Mouse (Mus musculus): ENCODE measurements around the gene Pitpnm1.

The Pitpnm1 gene

DNA sequence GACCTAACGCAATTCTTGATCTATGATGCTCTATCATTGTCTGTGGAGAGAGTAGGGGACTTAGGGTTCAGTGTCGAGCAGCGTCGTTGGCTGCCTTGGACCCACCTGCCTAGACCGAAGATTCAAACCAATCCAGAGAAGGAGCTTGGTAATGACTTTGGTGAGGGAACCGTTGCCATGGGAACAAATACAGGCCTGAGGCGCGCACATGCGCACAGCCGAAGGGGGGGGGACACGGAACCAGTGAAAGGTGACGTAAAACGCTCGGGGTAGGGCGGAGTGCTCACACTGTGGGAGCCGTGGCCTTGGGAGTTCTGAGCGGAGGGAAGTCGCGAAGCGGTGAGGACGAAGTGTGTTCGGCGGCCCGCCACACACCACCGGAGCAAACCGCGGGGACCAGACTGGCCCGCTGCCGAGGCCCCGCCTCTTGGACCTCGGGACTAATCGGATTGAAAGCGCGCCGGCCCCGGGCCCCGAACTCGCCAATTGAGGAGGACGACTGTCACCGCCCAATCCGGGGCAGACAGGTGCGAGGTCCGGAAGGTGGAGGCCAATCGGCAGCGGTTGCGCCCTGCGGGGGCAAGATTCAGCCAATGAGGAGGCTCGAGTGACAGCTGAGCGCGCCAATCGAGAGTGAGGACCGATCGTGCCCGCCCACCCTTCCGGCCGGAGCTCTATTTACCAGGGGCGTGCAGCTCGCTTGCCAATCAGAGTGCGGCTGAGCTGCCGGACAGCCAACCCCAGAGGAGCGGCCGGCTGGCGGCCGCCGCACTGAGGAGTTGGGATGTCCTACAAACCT, 3.0 kb upstream of the Pitpnm1 start, which contains the start of gene Cdk2ap2:
TSS of gene Cdk2ap2 (plus strand) at position 541 of the 799 bp plus-strand sequence.
- peak; percentile 100 for DNase-seq

DNA sequence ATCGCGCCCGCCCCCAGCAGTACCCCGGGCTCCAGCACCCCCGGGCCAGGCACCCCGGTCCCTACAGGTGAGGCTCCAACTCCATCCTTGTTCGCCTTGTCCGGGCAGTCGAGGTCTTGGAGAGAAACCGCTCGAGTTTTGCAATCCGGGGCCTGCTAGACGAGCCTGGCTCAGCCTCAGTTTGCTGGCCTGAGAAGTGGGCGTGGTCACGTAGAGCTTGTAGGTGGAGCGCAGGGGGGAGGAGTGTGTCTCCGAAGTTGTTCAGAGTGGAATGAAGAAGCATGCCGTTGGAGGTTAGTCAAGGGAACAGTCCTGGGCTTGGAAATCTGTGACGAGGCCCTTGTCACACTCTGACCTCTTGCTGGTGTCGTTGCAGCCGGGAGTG, 2.4 kb upstream of the Pitpnm1 start:
- no peak for DNase-seq

- no peak for DNase-seq
Observed at GRCm38 (mm10) chr19:4098426-4098825, 1.4 kb upstream of the Pitpnm1 start.

DNA sequence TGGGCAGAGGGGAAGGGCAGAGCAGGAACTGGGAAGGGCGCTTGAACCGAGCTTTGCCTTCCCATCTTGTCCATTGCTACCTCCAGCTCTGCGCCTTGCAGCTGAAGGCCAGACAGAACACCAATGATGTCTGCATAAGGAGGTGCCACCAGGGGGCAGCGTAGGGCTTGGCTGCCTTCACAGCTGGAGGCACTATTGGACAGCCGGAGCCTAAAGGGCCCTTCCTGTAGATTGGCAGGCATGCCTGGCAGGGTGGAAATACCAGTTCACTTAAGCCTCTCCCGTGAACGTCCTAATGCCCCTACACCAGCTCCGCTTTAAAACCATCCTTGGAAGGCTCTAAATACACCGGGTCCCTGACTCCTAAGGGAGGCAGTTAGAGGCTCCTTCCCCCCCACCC, 742 bp upstream of the Pitpnm1 start:
- peak; percentile 92 for DNase-seq

DNA sequence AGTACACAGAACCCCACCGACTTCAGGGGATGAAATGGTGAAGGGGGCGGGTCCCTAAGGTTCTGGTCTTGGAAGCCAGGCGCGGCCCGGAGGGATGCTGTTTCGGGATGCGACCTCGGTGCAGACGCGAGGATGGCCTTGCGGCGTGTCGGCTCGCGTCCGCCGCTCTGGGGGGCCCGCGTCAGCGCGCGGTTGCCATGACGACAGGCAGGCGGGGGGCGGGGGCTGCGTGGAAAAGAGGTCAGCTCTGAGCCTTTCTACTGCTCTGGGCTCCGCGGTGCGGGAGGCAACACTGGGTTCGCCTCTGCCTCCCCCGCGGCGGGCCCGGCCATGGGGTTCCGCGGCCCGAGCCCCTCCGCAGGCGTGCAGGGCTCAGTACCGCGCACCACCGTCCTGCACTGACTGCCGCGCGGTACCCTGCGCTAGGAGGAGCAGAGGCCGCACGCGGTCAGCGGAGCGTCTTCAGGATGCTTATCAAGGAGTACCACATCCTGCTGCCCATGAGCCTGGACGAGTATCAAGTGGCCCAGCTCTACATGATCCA, 992 bp downstream of the Pitpnm1 start:
- DNase-seq, result peak; percentile 85

- no peak for DNase-seq
Observed at GRCm38 (mm10) chr19:4101466-4101865, 1.7 kb downstream of the Pitpnm1 start.

- DNase-seq, result no peak
Observed at GRCm38 (mm10) chr19:4102049-4102448, 2.3 kb downstream of the Pitpnm1 start.

DNA sequence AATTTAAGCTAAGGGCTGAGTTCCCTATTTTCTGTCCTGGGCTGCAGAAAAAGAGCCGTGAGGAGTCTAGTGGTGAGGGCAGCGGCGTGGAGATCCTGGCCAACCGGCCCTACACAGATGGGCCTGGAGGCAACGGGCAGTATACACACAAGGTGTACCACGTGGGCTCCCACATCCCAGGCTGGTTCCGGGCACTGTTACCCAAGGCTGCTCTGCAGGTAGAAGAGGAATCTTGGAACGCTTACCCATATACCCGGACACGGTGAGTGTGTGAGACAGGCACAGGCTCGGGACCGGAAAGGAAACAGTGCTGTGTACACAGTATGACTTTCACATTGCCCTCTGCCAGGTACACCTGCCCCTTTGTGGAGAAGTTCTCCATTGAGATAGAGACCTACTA, 2.8 kb downstream of the Pitpnm1 start:
- DNase-seq, result peak; percentile 63

GRCm38 (mm10) chr19:4103294-4103693, 3.5 kb downstream of the Pitpnm1 start:
- no peak for DNase-seq

- DNase-seq, result no peak
Observed at GRCm38 (mm10) chr19:4103792-4104191, 4.0 kb downstream of the Pitpnm1 start.

- no peak for DNase-seq
Observed at GRCm38 (mm10) chr19:4104675-4105194, 4.9 kb downstream of the Pitpnm1 start.

GRCm38 (mm10) chr19:4106654-4107053, 6.9 kb downstream of the Pitpnm1 start:
- no peak for DNase-seq

DNA sequence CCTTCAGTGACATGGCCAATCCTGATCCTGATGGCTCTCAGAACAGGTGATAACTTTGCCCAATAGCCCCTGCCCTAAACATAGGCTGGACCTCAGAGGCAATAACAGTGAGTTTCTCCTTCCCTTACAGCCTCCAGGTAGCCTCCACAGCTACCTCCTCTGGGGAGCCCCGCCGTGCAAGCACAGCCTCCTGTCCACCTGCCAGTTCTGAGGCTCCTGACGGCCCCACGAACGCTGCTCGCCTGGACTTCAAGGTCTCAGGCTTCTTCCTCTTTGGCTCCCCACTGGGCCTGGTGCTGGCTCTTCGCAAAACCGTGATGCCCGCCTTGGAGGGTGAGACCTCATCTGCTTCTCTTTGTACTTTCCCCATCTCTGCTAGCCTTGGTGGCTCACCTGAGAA, 8.7 kb downstream of the Pitpnm1 start:
- no peak for DNase-seq

DNA sequence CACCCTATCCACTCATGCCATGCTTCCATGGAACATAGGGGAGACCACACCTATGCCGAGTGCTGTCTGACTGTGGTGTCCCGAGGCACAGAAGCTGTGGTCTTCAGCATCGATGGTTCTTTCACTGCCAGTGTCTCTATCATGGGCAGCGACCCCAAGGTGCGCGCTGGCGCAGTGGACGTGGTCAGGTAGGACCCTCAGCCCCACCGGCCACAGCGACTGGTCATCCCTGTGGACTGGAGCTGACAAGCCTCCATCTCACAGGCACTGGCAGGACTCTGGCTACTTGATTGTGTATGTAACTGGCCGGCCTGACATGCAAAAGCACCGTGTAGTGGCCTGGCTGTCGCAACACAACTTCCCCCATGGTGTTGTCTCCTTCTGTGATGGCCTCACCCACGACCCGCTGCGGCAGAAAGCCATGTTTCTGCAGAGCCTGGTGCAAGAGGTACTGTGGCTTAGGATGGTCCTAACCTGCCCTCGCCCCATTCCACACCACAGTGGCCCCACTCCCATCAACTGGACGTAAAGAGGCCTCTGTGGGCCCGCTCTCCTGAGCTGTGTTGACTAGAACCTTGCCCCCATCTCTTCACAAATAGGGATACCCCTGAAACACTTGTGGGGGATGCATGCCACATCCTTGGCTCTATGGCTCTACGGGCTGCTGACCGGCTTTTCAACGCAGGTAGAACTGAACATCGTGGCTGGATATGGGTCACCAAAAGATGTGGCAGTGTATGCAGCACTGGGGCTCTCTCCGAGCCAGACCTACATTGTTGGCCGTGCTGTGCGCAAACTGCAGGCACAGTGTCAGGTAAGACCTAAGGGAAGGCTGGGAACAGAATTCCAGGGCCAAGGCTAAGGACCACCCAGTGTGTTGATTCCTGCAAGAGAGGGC, 12.5 kb downstream of the Pitpnm1 start:
- no peak for DNase-seq

DNA sequence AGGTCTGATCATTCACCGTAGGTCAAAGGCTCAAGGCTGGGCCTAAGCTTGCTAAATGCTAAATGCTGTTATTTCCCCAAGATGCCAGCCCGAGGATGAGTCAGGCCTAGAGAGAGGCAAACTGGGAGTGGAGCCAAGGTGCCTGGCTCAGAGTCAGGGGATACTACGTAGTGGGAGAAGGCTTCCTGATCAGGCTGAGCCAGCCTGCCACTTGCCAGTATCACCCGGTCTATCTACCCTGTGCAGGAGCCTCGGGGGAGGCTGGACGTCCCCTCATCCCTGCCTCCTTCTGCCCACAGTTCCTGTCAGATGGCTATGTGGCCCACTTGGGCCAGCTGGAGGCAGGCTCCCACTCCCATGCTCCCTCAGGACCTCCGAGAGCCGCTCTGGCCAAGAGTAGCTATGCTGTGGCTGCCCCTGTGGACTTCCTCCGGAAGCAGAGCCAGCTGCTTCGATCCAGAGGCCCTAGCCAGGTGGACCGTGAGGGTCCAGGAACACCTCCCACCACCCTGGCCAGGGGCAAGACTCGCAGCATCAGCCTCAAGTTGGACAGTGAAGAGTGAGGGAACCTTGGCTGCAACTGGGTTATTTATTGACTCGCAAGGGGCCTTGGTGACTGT, 13.5 kb downstream of the Pitpnm1 start:
- peak; percentile 93 for DNase-seq

DNA sequence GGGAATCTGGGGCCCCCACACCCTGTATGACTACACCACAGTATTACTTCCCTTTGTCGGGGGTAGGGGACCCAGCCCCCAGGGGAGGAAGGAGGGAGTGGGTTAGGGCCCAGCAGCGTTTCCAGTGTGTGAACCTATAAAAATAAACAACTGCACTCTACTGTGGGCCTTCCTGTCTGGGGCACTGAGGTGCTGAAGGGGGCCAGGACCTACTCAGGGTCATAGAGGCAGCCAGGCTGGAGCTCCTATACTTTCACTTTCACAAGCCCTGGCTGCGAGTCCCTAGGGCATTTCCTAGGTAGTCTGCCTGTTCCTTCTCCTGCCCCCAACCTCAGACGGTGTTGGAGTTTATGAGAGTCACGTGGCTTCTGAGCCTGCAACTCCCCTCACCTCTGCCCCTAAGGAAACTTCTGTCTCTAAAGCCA, 14.0 kb downstream of the Pitpnm1 start:
- no peak for DNase-seq

DNA sequence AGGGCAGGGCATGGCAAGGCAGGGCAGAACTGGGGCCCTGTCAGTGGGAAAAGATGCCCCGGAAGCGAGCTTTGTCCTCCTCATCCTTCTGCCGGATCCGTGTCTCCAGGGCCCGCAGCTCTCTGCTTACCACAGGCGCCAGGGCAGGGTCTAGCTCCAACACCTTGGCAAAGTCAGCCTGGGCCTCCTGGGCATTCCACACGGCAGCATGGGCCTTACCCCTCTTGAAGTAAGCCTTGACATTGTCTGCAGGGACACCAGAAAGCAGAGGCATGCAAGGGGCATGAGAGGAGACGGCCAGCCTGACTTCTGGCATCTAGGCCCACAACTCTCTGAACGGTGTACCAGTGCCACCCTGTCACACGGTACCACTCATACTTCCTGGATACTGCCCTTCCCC, 14.8 kb downstream of the Pitpnm1 start:
- DNase-seq, result no peak

DNA sequence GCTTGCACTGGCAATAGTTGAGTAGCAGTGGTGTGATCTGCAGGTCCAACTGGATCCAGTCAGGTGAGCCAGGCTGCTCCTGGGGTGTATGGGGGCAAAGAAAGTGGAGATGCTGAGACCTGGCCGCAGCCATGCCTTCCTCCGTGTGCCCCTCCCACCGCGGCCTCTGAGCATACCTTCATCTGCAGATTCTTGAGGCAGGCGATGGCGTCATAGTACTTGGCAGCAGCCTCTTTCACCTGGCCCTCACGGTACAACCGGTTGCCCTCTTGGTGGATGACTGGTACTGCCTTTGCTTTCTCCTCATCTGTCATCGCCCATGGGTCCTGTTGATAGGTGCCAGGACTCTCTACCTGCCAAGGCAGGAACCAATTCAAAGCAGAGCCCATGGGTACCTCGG, 15.3 kb downstream of the Pitpnm1 start:
- DNase-seq, result no peak

- no peak for DNase-seq
Observed at GRCm38 (mm10) chr19:4115816-4116215, 16.0 kb downstream of the Pitpnm1 start.

DNA sequence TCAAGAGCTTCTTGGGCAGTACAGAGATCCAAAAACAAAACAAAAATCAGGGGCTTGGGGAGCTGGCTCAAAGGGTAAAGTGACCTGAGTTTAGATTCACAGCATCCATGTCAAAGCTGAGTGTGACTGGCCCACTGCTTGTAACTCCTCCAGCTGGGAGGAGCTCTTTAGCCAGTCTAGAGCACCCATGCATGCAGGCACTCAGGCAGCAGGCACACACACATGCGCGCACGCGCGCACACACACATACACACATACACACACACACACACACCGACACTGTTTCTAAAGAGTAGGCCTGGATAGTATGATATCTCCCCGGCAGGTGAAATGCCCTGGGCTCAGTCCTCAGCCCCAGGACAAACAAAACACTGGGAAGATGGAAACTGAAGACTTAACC, 17.2 kb downstream of the Pitpnm1 start:
- no peak for DNase-seq

DNA sequence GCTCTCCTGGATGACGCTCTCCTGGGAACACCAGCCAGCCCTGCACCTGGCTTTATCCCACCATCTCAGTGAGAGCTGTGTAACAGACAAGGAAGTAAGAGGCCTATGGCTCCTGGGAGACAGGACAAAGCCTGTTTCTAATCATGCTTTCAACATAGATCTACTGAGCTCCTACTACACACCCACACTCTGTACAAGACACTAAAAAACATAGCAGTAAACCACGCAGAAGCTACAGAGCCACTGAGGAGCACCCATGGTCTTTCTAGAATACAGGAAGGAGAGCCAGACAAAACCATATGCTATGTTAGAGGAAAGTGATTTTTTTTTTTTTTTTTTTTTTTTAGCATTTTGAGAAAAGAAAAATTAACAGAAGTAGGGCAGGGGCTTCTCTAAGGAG, 18.6 kb downstream of the Pitpnm1 start:
- no peak for DNase-seq

GRCm38 (mm10) chr19:4119716-4120487, 20.1 kb downstream of the Pitpnm1 start:
- no peak for DNase-seq
